Mouse (Mus musculus) granulocyte monocyte progenitor cell, adult 5-6 weeks (primary cell): ENCODE data around the gene Pbdc1. TPM values are rescaled to one million over a fixed set of nuclear protein-coding genes. Genes with fewer than 3 reads are reported as not detected.
"Not testable (repeated sequence)": the region's sequence is repeated elsewhere in the genome, so short reads cannot be mapped to it uniquely, and the experiment has no call there.

Experiments used
- ATAC-seq: replicated peaks from 2 replicates; pipeline ENCODE4 v1.8.0; 2016; ENCODE audit warnings: mild to moderate bottlenecking, moderate TSS enrichment, inconsistent platforms; ENCODE audit not compliant: poor library complexity, severe bottlenecking
- total RNA-seq, 2 experiments: library from RNA; stranded (forward) in 1 of 2; stranded (reverse) in 1 of 2; fragments of 200-712, 200-1000 nt in 1 of 2; fragments of >200 nt in 1 of 2; fragmentation: Nextera tagmentation in 1 of 2; gene quantifications; 2 replicates each; pipeline ENCODE4 v1.2.3; 2014 to 2017

Pbdc1 gene
- total RNA-seq (2014; fragmentation: Nextera tagmentation) (36.0 and 43.0 TPM in 2 replicates), total RNA-seq (2017) (50.2 and 56.6 TPM in 2 replicates)

DNA sequence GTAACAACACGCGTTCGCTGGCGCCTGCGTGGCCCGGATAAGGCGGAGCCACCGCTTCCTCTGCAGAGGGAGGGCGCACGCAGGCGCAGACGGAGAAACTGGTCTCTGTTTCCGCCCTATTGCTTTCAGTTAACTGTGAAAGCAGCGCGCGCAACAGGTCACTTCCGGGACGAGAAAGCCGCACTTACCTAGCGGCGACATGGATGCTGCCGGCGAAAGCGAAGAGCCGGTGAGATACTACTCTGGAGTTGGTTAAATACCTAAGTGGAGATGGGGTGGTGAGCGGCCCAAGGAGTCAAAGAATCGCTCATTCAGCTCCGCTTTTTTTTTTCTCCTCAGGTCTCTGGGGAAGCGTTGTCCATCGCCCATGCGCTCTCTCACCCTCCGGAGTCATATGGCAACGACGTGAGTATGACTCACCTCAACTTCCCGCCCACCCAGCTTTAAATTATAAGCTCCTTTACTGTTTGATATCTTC lies at the start of gene Pbdc1:
Pbdc1 (plus strand) TSS at position 142 of the 478 bp plus-strand sequence.
- peak; percentile 99 for ATAC-seq

DNA sequence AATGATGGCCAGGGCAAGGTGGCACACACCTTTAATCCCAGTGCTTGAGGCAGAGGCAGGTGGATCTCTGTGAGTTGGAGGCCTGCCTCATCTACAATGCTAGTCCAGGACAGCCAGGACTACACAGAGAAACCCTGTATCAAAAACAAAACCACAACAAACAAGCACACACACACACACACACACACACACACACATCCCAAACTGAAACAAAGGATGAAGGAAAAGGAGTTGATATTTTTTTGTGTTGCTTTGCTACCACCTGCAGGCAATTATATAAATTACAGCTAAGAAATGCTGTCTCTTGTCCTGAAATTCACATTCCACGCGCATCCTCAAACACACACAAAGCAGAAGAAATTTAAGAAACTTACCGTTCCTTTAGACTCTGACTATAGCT lies 41.9 kb upstream of the Pbdc1 start:
- no peak for ATAC-seq

DNA sequence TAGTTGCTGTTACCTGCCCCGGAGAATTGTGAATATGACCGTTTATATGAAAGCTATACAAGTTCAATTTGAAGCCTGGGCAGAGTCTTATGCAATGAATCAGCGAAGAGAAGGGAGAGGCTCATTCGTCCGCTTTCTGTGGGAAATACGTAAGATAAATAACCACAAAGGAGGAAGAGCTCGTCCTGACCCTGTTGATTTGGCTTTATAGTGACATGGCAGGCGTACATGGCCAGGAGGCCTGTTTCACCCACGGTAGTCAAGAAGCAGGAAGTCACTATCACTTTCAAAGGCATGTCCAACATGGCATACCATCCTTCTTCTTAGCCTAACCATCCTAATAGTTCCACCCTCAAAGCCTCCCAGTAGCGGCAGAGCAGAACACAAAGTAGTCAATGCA lies 15.3 kb upstream of the Pbdc1 start:
- peak; percentile 90 for ATAC-seq

DNA sequence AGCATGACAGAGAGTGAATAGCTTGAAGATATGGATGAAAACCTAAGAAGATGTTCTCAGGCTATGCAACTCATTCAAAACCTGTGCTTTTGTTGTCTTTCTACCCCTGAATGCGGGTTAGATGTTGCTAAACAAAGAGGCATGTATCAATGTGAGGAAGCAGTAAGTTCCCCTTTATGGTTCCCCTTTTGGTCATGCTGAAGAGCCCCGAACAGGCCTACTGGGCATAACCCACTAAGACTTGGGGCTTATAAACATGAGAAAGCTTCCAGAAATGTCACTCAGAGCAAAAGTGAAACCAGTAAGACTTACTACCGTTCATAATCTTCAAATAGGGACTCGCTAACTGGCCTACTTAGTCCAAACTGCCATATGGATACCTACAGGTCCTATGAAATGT lies 14.8 kb upstream of the Pbdc1 start:
- ATAC-seq: peak; percentile 95

DNA sequence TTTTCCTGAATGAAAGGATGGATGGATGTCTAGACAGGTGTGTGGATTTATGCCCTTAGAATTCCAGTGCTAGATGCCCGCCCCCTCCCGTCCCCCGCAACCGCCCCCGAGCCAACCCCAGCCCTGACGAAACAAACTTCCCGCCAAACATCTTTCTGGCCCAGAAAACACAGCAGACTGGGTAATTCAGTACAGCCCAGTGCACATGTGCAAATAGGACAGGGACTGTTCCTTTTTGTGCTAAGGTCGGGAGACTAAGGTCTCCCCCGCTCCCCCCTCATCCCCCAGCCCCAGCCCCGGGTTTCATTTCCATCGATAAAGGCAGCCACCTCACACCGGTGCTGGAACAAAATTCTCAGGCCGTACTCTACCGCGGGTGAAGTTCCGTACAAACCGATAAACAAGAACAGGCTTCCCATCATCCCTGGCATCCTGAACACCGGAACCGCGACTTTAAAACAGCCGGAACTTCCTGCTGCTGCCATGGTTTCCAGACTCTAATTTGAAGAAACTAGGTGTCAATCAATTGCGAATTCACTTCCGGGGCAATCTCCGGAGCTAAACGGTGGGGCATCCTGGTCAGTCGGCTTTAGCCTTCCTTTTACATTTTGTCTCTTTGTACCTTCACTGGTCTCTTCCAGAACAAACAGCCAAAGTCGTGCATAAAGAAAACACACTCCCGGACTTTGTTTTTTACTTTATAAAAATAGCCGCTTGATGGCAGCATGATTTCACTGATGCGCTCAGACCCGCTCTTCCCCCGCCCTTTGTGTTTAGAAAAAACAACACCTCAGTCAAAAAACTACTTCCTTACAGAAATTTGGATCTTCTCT lies 9.7 kb upstream of the Pbdc1 start:
- ATAC-seq: peak; percentile 95

DNA sequence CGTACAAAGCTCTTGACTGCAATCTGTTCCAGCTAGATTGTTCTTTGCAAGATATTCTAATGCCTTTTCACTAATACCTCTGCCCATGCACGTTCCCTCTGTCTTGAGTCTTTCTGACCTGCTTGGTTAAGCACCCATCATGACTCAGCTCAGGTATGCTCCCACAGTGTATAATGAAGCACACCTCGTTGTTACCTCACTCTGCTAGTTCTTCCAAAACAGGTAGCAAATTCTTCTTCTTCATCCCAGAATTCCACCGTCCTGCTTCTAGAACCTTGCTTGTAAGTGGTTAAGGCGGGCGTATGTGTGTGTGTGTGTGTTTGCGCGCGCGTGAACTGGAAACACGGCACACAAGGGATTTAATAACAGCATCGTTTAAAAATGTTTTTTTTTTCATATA lies 405 bp upstream of the Pbdc1 start:
- ATAC-seq: no peak

DNA sequence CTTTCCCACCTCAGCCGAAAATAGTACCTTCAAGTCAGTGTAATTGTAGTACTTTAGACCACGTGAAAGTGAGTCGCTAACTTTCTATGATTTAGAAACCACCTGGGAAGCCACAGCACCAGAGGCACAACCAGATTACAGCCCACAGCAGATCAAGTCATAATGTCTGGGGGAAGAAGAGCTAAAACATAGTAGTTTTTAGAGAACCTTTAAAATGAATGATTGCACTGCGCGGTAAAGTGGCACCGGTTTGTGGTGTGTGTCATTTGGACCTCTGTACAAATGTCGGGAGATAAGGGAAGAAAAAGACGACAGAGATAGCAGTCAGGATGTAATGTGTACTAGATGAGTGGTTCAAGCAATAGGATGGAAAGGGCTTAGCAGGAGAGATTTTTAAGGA lies 540 bp downstream of the Pbdc1 start:
- peak; percentile 7; the same call in 1 of the 2 replicates for ATAC-seq

DNA sequence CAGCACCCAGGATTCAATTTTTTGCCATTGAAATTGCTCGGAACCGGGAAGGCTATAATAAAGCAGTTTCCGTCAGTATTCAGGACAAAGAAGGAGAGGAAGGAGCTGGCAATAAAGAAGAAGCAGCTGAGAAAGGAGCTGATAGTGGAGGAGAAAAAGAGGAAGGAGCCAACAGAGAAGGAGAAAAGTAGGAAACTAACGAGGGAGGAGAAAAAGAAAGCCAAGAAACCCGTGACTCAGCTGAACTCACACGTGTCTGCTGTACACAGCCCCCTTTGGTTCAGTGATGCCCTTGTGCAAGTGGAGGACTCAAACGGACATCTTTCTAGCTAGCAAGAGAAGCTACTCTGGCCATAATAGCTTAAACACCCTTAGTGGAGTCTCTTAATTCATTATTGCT lies 3.5 kb downstream of the Pbdc1 start:
- ATAC-seq: not testable (repeated sequence)

DNA sequence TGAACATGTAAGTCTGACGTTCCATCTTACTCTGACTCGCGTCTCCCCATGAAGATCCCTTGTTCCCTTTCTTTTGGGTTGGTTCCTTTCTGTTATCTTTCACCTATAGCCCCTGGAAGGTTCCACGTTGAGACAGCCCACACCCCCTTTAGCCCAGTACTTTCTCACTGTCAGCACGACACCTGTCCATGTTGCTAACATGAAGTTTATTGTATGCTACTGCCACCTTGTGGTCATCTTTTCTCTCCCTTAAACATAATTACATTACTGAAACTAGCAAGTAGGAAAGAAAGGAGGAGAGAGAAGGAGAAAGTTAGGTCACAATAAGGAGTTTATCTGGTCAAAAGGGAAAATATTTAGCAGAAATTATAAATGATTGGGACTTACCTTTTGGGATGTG lies 24.6 kb downstream of the Pbdc1 start:
- ATAC-seq: peak; percentile 59; the same call in 1 of the 2 replicates

DNA sequence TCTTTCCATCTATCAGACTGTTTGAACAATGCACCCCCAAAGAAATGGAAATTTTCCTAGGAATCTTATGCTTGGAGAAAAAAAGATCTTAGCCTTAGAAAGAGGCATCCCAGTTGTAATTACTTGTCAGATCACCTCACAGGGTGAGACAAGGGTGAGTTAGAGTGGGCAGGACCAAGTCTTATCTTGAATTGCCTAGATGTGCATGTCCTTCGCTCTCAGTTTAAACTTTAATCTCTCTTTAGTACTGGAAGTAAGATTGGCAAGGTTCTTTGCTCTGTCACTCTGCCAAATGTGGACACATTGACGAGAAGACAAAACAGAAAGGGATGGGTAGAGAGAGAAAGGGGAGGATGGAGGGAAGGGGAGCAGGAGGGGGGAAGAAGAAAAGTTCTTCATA lies 35.4 kb downstream of the Pbdc1 start:
- ATAC-seq: no peak

DNA sequence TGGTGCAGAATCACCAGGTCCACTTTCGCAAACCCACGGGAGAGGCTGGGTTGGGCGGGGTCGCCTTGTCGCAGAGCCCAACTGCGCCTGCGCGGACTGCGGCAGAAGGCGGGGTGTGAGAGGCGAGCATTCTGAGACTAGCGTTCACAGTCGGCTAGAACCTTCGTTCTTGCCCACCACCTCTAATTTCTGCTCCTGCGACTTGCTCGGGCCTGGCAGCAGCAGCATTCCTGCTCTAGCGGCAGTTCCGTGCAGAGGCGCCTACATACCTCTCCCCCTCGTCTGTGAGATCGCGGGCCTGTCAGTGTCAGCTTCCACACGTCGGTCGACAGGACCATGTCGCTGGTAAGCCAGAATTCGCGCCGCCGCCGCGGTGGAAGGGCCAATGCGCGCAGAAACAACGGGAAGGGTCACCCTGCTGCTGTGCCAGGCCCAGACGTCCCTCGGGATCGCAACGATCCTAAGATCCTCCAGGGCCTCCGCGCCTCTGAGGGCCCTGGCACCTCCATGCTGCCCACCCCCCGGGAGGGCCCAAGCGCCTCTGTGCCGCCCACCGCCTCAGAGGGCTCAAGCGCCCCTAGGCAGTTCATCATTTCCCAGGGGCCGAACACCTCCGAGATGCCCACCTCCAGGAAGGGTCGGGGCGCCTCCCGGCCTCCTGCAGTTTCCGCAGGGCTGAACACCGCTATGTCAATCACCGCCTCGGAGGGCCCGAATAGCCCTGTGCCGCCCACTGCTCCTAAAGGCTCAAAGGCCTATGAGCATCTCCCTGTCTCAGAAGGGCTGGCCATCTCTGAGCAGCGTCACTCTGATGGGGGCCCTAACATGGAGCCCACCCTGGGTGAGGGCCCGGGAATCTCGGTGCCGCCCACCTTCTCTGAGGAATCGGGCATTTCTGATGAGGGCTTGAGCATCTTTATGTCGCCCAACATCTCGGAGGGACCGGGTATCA lies 41.0 kb downstream of the Pbdc1 start, which contains the start of gene Magee1:
Magee1 (plus strand) TSS at position 104 of the 952 bp plus-strand sequence.
- ATAC-seq: peak; percentile 81

DNA sequence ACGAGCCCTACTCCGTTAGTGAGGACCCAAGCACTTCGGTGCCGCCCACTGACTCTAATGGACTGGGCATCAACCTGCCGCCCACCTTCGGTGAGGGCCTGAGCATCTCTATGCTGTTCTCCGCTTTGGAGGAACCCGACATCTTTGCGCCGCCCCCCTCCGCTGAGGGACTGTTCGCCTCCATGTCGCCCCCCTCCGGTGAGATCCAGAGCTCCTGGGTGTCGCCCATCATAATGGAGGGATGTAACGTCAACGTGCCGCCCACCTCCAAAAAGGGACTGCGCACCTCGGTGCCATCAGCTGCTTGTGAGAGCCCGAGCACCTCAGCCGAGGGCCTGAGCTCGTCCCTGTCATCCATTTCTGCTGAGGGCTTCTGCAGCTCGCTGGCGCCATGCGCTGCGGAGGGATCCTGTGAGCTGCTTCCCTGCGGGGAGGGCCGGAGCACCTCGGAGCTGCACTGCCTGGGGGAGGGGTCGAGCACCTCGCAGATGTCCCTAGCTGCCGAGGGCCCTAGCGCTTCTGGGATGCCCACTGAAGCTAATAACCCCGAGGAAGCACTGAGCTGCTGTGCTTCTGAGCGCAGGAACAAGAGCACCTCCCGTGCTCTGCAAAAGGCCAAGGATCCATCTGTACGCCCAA lies 41.8 kb downstream of the Pbdc1 start:
- peak; percentile 88 for ATAC-seq

DNA sequence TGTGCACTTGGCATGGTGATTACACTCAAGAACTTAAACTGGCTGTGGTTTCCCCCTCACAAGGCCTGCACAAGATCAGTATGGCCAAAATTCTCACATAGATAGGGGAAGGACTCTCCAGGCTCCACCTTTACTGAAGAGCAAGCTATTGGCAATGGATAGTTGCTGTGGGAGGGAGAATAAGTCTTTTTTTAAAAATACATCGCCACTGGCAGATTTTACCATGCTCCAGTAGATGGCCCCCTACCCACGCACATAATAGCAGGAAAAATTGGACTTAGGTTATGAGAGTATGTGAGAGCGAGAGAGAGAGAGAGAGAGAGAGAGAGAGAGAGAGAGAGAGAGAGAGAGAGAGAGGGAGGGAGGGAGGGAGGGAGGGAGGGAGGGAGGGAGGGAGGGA lies 45.3 kb downstream of the Pbdc1 start:
- ATAC-seq: no peak

DNA sequence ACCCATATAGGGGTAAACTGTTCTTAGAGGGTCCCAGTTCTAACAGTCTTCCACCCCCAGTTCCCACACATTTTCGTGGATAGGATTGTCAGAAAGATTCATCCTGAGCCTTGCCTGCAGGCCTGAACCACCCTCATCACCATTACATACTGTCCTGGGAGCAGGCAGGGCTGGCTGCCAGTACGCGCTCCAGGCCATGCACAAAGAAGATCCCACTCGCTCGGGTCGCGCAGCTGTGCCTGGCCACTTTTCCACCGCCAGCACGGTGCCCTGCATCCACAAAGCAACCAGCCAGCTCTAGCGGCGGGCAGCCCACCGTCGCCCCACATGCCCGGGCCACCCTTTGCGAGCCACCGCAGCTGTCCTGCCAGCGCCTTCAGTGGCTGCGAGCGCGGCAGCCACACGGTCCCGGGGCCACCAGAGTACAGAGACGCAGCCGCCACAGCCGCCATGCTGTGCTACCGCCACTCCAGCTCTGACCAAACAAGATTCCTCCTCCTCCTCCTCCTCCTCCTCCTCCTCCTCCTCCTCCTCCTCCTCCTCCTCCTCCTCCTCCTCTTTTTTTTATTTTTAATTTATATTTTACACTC lies 72.4 kb downstream of the Pbdc1 start:
- no peak for ATAC-seq

DNA sequence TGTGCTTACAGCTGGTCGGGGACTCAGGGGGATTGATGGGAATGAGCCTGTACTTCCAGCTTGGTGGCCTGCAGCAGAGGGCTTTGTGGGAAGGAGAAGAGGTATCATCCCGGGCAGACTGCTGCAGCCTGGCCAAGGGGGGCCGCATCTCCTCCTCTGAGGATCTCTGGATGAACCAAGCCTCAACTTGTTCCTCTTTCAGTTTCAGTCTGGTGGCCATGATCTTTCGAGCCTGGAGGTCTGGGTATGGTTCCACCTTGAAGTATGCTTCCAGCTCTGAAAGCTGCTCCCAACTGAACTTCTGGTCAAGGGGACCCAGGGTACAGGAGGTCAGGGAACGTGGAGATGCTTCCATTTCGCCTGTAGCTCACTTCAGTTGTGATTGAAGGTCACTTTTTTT lies 85.5 kb downstream of the Pbdc1 start:
- ATAC-seq: peak; percentile 69

Other genes with a start within 250 kb of the Pbdc1 start
- gene Magee2, start 222.5 kb upstream of the Pbdc1 start, total RNA-seq (2014; fragmentation: Nextera tagmentation): 0.21 TPM in 1 of 2 replicates, not detected in the other
- gene Magee2, start 222.5 kb upstream of the Pbdc1 start, total RNA-seq (2017): 0.13 and 0.36 TPM in 2 replicates
- 0.13 and 0.41 TPM in 2 replicates for gene Magee1, start 40.6 kb downstream of the Pbdc1 start, total RNA-seq (2014; fragmentation: Nextera tagmentation)
- 0.39 and 0.82 TPM in 2 replicates for gene Magee1, start 40.6 kb downstream of the Pbdc1 start, total RNA-seq (2017)